Mouse (Mus musculus) midbrain, postnatal 0 days (tissue): ENCODE data around the gene Psg26. TPM values are rescaled to one million over a fixed set of nuclear protein-coding genes. Genes with fewer than 3 reads are reported as not detected.
"Not testable (repeated sequence)": the region's sequence is repeated elsewhere in the genome, so short reads cannot be mapped to it uniquely, and the experiment has no call there.

Source experiments
- ATAC-seq: fragments of 200-750 bp; cut with Nextera tagmentation; 2 replicates; pipeline ENCODE4 v1.8.0; 2017; ENCODE audit warnings: moderate number of reproducible peaks, mild to moderate bottlenecking, moderate TSS enrichment, moderate library complexity; ENCODE audit not compliant: low FRiP score
- DNase-seq: peaks from one replicate; pipeline ENCODE4 v3.0.0-alpha.2; 2015; ENCODE audit warnings: low spot score
- H3K27ac ChIP-seq: fragments of 300-500 bp; sonication (generic); 2 replicates; pipeline ENCODE4 v1.5.1; 2014; ENCODE audit warnings: low read depth, mild to moderate bottlenecking, low read length, mixed read lengths
- H3K27me3 ChIP-seq: fragments of 300-500 bp; sonication (generic); 2 replicates; pipeline ENCODE4 v1.6.1; 2014; ENCODE audit warnings: low read length, control low read depth, mixed read lengths; ENCODE audit not compliant: insufficient read depth
- H3K36me3 ChIP-seq: fragments of 300-500 bp; sonication (generic); 2 replicates; pipeline ENCODE4 v1.6.1; 2014; ENCODE audit warnings: low read length, control low read depth, mixed read lengths; ENCODE audit not compliant: insufficient read depth
- H3K4me1 ChIP-seq: fragments of 300-500 bp; sonication (generic); 2 replicates; pipeline ENCODE4 v1.6.1; 2014; ENCODE audit warnings: mild to moderate bottlenecking, control low read depth, antibody characterized with exemption, low read length, mixed read lengths; ENCODE audit not compliant: insufficient read depth
- H3K4me2 ChIP-seq: fragments of 300-500 bp; sonication (generic); 2 replicates; pipeline ENCODE4 v1.6.1; 2014; ENCODE audit warnings: low read depth, mild to moderate bottlenecking, low read length, mixed read lengths; ENCODE audit not compliant: poor library complexity, severe bottlenecking
- H3K4me3 ChIP-seq: fragments of 300-500 bp; sonication (generic); 2 replicates; pipeline ENCODE4 v1.5.1; 2014; ENCODE audit warnings: low read depth, mild to moderate bottlenecking, low read length, moderate library complexity
- H3K9ac ChIP-seq: fragments of 300-500 bp; sonication (generic); replicated peaks from 2 replicates; pipeline ENCODE4 v1.6.1; 2014; ENCODE audit warnings: mild to moderate bottlenecking, low read length, moderate library complexity, mixed read lengths; ENCODE audit not compliant: poor library complexity, severe bottlenecking
- H3K9me3 ChIP-seq: fragments of 300-500 bp; sonication (generic); 2 replicates; pipeline ENCODE4 v1.6.1; 2016; ENCODE audit warnings: low read length, control low read depth
- CTCF ChIP-seq: IDR thresholded peaks from 2 replicates; pipeline ENCODE4 v1.5.1; 2016; ENCODE audit warnings: antibody characterized with exemption, mild to moderate bottlenecking
- WGBS: fragments of 180-500 bp; shearing (Covaris S2); extraction: QIAGEN DNeasy Blood & Tissue Kit; methylation state at CpG from one replicate; pipeline ENCODE4 v1.1.7; 2014; 5-methylcytosine and 5-hydroxymethylcytosine counted together
- polyA plus RNA-seq: library from polyadenylated mRNA; unstranded; fragments of >200 nt; fragmentation: Nextera tagmentation; extraction: Ambion mirVana; gene quantifications from 2 replicates; pipeline ENCODE4 v1.2.1, GENCODE M21; 2015
- total RNA-seq: library from RNA; depleted of rRNA; stranded (reverse); fragments of >200 nt; gene quantifications from 2 replicates; pipeline ENCODE4 v1.2.3, GENCODE M21; 2014; rRNA removed

The Psg26 gene
- total RNA-seq (not detected in 2 replicates), polyA plus RNA-seq (not detected in 2 replicates)

DNA sequence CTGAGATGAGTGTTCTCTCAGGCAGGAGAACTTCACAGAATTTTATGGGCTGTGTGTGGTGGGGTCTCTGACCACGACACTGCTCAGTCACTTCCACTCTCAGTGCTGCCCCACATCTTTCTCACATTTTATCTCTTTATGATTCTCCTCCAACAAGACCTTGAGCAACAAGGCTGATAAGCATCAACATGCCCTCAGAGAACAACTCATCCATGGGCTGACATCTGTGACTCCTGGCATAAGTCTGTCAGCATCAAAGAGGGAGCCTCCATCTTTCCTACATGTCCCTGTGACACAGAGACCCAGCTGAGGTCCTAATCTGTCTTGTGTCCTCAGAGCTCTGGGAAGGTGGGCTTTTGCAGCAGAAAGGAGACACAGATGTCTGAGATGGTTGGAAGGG lies at the start of gene Psg26:
Gene Psg26, minus strand, starts transcription at position 101 of the 400 bp plus-strand sequence.
- H3K9ac ChIP-seq: no peak within 1 kb of the TSS
- peaks cover 20% of the 10 kb centered on the region for H3K9me3 ChIP-seq
- DNase-seq (no peak), ATAC-seq (no peak)
- 56% methylated on average over 1 of the region's 1 CpGs for WGBS
- no peaks in the 10 kb centered on the region for H3K36me3 ChIP-seq
- no peak within 1 kb of the TSS for H3K4me2 ChIP-seq
- no peak within 1 kb of the TSS for H3K27ac ChIP-seq
- no peaks in the 10 kb centered on the region for H3K27me3 ChIP-seq
- no peaks in the 10 kb centered on the region for H3K4me1 ChIP-seq
- no peak for TF ChIP-seq CTCF
- H3K4me3 ChIP-seq: no peak within 1 kb of the TSS

DNA sequence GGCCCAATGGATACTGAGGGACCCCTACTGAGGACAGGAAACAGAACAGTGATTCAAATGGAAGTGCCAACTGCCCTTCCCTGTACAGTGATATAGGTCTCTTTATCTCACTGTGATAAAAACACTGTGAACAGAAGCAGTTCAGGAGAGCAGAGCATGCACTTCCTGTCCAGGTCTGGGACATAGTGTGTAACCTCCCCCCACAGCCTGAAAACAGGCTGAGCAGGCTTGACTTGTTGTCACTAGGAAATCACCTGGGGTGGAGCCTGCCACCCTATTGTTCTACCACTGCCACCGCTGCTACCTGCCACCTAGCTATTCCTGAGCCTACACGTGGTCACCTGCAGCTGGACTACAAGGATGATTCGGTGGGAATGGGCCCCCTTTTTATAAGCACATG lies 49.4 kb upstream of the Psg26 start:
- no peak overlapping the region for H3K4me2 ChIP-seq
- WGBS: 48% methylated on average over 3 of the region's 3 CpGs
- no peaks in the 10 kb centered on the region for H3K27me3 ChIP-seq

DNA sequence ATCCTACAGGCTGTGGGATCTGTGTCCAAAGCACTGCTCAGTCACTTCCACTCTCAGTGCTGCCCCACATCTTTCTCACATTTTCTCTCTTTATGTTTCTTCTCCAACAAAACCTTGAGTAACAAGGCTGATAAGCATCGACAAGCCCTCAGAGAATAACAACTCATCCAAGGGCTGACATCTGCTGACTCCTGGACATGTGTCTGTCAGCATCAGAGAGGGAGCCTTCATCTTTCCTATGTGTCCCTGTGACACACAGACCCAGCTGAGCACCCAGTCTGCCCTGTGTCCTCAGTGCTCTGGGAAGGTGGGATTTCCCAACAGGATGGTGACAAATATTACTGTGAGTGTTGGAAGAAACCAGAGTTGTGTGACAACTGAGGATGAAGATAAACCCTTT lies 48.2 kb upstream of the Psg26 start, which contains the start of gene Psg25:
Gene Psg25, minus strand, starts transcription at position 101 of the 400 bp plus-strand sequence.
- H3K4me2 ChIP-seq: no peak within 1 kb of the TSS
- H3K36me3 ChIP-seq: no peaks in the 10 kb centered on the region
- ATAC-seq (no peak), DNase-seq (no peak)
- no peaks in the 10 kb centered on the region for H3K27me3 ChIP-seq
- 91% methylated on average over 1 of the region's 1 CpGs for WGBS
- no peak within 1 kb of the TSS for H3K4me3 ChIP-seq
- no peaks in the 10 kb centered on the region; the same call in 1 of the 2 replicates for H3K9me3 ChIP-seq
- H3K27ac ChIP-seq: no peak within 1 kb of the TSS
- no peak for TF ChIP-seq CTCF
- H3K4me1 ChIP-seq: no peaks in the 10 kb centered on the region
- H3K9ac ChIP-seq: no peak within 1 kb of the TSS

More for the DNA sequence above, 49.4 kb upstream of the Psg26 start:
- Histone ChIP-seq H3K9me3 (no peaks in the 10 kb centered on the region; the same call in 1 of the 2 replicates), H3K36me3 (no peaks in the 10 kb centered on the region), H3K27ac (no peak overlapping the region), H3K4me1 (no peaks in the 10 kb centered on the region), H3K9ac (no peak overlapping the region), H3K4me3 (no peak overlapping the region)
- DNase-seq (no peak), ATAC-seq (no peak)
- TF ChIP-seq CTCF: no peak

DNA sequence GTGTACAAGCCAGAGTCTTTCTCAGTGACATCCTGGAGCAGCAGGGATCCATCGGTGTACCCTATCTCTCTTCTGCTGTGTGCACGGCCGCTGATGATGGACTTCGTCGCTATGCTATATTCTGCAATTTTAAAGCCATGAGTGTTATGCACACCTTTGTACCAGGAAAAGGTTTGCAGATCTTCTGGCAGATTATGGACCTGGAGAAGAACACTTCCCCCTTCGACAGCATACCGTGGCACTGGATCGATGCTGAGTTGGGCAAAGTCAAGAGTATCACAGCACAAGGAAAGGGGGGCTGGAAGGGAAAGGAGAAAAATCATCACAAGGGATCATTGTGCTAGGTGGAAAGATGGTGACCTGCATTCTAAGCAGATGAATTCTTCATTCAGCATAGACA lies 40.7 kb upstream of the Psg26 start:
- H3K9ac ChIP-seq: no peak overlapping the region
- peaks cover 8% of the 10 kb centered on the region for H3K9me3 ChIP-seq
- ATAC-seq (no peak), DNase-seq (no peak)
- no peak for TF ChIP-seq CTCF
- WGBS: 96% methylated on average over 8 of the region's 8 CpGs
- no peak overlapping the region for H3K27ac ChIP-seq
- no peak overlapping the region for H3K4me2 ChIP-seq
- no peaks in the 10 kb centered on the region for H3K27me3 ChIP-seq
- no peak overlapping the region for H3K4me3 ChIP-seq
- no peaks in the 10 kb centered on the region for H3K4me1 ChIP-seq
- no peaks in the 10 kb centered on the region for H3K36me3 ChIP-seq

DNA sequence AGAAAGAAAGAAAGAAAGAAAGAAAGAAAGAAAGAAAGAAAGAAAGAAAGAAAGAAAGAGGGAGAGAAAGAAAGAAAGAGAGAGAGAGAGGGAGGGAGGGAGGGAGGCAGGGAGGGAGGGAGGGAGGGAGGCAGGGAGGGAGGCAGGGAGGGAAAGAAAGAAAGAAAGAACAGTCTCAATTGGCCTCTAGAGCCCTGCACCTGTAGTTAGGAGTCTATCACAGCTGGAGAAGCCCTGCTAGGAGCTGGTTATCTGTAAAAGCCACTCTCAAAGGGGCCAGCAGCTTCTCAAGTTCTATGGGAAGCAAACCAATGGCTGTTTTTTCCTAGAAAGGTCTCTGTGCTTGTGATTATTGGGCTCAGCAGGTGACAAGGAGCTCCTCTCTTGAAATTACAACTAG lies 28.9 kb upstream of the Psg26 start:
- not testable (repeated sequence) for H3K9me3 ChIP-seq, H3K4me3 ChIP-seq, H3K9ac ChIP-seq, DNase-seq, H3K27ac ChIP-seq, H3K4me1 ChIP-seq, H3K27me3 ChIP-seq, H3K4me2 ChIP-seq, H3K36me3 ChIP-seq, ATAC-seq

DNA sequence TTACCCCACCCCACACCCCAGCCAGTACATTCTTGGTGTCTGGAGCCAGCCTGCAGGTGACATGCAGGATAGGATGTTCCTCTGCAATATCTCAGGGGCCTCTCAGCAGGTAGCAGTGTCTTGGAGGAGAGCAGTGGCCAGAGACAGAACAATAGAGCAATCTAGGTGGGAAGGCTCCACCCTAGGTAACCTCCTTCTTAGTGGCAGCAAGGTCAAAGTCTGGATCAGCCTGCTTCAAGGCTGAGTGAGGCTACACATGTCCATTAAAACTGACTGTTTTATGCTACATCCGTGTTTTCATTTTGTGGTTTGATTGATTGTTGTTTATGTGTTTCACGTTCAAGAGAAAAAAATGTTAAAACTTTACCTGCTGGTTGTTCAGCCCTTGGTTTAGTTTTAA lies 28.4 kb upstream of the Psg26 start:
- H3K4me1 ChIP-seq, H3K9me3 ChIP-seq, DNase-seq, H3K27me3 ChIP-seq, ATAC-seq, H3K9ac ChIP-seq, H3K36me3 ChIP-seq, H3K4me2 ChIP-seq, H3K27ac ChIP-seq, H3K4me3 ChIP-seq: not testable (repeated sequence)
- 70% methylated on average over 2 of the region's 2 CpGs for whole genome bisulfite sequencing
